Mouse (Mus musculus): ENCODE measurements at regions not wholly inside any gene's neighbourhood (a gene's known extent, or its start where the extent isn't known, plus 50 kb on each side); places are given as distances from the start of the nearest gene placed in this dataset.
A peak's percentile ranks its signal among the peaks of the same experiment; 100 is the strongest.
"Not testable (repeated sequence)": the region's sequence is repeated elsewhere in the genome, so short reads cannot be mapped to it uniquely, and the experiment has no call there.

GRCm38 (mm10) chrX:63991127-63991526 lies 160.9 kb downstream of the Gm6760 start:
- peak; percentile 6 to 12 for DNase-seq

DNA sequence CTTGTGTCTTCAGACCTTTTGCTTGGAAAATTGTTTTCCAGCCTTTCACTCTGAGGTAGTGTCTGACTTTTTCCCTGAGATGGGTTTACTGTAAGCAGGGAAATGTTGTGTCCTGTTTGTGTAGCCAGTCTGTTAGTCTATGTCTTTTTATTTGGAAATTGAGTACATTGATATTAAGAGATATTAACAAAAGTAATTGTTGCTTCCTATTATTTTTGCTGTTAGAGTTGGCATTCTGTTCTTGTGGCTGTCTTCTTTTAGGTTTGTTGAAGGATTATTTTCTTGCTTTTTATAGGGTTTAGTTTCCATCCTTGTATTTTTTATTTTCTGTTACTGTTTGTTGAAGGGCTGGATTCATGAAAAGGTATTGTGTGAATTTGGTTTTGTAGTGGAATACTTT lies 179.6 kb downstream of the Gm6760 start:
- not testable (repeated sequence) for DNase-seq

Measured in kidney, postnatal 4 days (tissue).